In the genomic region with DNA sequence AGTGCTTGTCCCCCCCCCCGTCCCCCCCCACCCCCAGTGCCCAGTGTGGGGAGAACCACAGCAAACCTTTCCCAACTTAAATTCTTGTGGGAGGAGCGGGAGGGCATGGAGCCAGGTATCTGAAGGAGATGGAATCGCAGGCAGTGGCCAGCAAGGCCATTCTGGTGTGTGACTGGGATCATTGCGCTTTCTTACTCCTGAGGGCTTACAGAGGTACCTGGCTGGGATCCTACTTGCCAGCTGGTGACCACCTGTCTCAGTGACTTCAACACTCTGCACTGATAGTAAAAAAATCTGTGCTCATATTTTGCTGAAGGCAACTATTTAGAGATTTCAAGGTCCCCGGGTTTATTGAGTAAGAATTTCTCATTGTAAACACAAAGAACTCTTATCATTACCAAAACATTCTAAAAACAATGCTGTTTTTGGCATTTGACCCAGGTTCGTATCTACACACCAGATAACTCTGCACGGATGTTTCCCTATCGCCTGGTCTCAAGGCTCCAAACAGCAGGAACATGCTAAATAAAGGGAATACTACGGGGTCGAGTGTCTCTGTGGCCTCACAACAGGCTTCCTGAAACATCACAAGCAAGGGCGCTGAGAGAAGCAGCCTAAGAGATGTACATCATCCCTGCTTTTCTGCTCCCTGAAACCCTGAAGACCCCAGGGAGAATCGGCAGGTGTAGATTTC, we compare ENCODE assay signal across 16 mouse cellular contexts. TPM values are rescaled to one million over a fixed set of nuclear protein-coding genes. Genes with fewer than 3 reads are reported as not detected.
DNase-seq lines count a peak whose midpoint lies in the region; ATAC-seq lines count a peak whose summit lies in the region.
"Had no signal": no experiment of that assay in that cellular context is flagged by ENCODE, and none has a peak within 500 bp of the region (broad histone marks: within the 10 kb centered on the region; RNA-seq: fewer than 3 reads in every experiment).

No protein-coding gene starts in this region.

- WGBS in limb, embryonic 13.5 days: 53% methylated on average over 12 of the region's 12 CpGs
- 74% methylated on average over 12 of the region's 12 CpGs for WGBS in limb, embryonic 10.5 days
- 60% methylated on average over 12 of the region's 12 CpGs for whole genome bisulfite sequencing in kidney, embryonic 16.5 days
- WGBS in midbrain, embryonic 15.5 days: 57% methylated on average over 12 of the region's 12 CpGs

- 0 out of 2 replicates have a peak overlapping the region, but pooled peaks have one; percentile 15 for H3K27ac ChIP-seq in limb, embryonic 13.5 days
- H3K27ac ChIP-seq in limb, embryonic 10.5 days: no peak overlapping the region
- H3K27ac ChIP-seq in kidney, embryonic 16.5 days (ENCODE audit: low read length): no peak overlapping the region
- no peak overlapping the region for H3K27ac ChIP-seq in midbrain, embryonic 15.5 days
- H3K27ac ChIP-seq: hindbrain, embryonic 15.5 days; liver, embryonic 13.5 days; neural tube, embryonic 15.5 days had no signal

- no peak overlapping the region for H3K4me2 ChIP-seq in limb, embryonic 13.5 days (replicated peaks)
- no peak overlapping the region for H3K4me2 ChIP-seq in kidney, embryonic 16.5 days (replicated peaks; ENCODE audit: low read depth, low read length)
- no peak overlapping the region for H3K4me2 ChIP-seq in midbrain, embryonic 15.5 days
- H3K4me2 ChIP-seq: hindbrain, embryonic 15.5 days; liver, embryonic 13.5 days; neural tube, embryonic 15.5 days had no signal

- no peaks in the 10 kb centered on the region for H3K36me3 ChIP-seq in limb, embryonic 13.5 days
- no peaks in the 10 kb centered on the region for H3K36me3 ChIP-seq in limb, embryonic 10.5 days
- no peaks in the 10 kb centered on the region for H3K36me3 ChIP-seq in kidney, embryonic 16.5 days (ENCODE audit: insufficient read depth, low read length)
- H3K36me3 ChIP-seq in midbrain, embryonic 15.5 days (replicated peaks): no peaks in the 10 kb centered on the region
- H3K36me3 ChIP-seq: hindbrain, embryonic 15.5 days; liver, embryonic 13.5 days; neural tube, embryonic 15.5 days had no signal

- peaks cover 29% of the 10 kb centered on the region for H3K4me1 ChIP-seq in limb, embryonic 13.5 days
- no peaks in the 10 kb centered on the region for H3K4me1 ChIP-seq in limb, embryonic 10.5 days
- no peaks in the 10 kb centered on the region for H3K4me1 ChIP-seq in kidney, embryonic 16.5 days (ENCODE audit: insufficient read depth, low read length)
- H3K4me1 ChIP-seq in midbrain, embryonic 15.5 days: peaks cover 5% of the 10 kb centered on the region; the same call in 1 of the 2 replicates
- H3K4me1 ChIP-seq: liver, embryonic 13.5 days had no signal

- peak; percentile 42; the same call in 1 of the 2 replicates for ATAC-seq in cerebellum, adult (ENCODE audit: insufficient number of reproducible peaks, low FRiP score, low TSS enrichment)
- no peak for ATAC-seq in limb, embryonic 13.5 days (ENCODE audit: low FRiP score, low read depth)
- no peak for ATAC-seq in kidney, embryonic 16.5 days (ENCODE audit: low FRiP score, low TSS enrichment)
- ATAC-seq in midbrain, embryonic 15.5 days (replicated peaks): no peak
- ATAC-seq: forebrain, postnatal 0 days had no signal

- H3K9me3 ChIP-seq in limb, embryonic 13.5 days: peaks cover 3% of the 10 kb centered on the region; the same call in 1 of the 2 replicates
- H3K9me3 ChIP-seq in limb, embryonic 10.5 days (replicated peaks): no peaks in the 10 kb centered on the region
- no peaks in the 10 kb centered on the region for H3K9me3 ChIP-seq in kidney, embryonic 16.5 days (ENCODE audit: low read length)
- H3K9me3 ChIP-seq in midbrain, embryonic 15.5 days: no peaks in the 10 kb centered on the region
- H3K9me3 ChIP-seq: hindbrain, embryonic 15.5 days; liver, embryonic 13.5 days; neural tube, embryonic 15.5 days had no signal

- no peak overlapping the region for H3K4me3 ChIP-seq in limb, embryonic 13.5 days
- H3K4me3 ChIP-seq in limb, embryonic 10.5 days: no peak overlapping the region
- no peak overlapping the region for H3K4me3 ChIP-seq in kidney, embryonic 16.5 days (ENCODE audit: low read length)
- H3K4me3 ChIP-seq in midbrain, embryonic 15.5 days: no peak overlapping the region
- H3K4me3 ChIP-seq: hindbrain, embryonic 15.5 days; liver, embryonic 13.5 days; neural tube, embryonic 15.5 days had no signal

- H3K27me3 ChIP-seq in limb, embryonic 13.5 days: no peaks in the 10 kb centered on the region
- H3K27me3 ChIP-seq in limb, embryonic 10.5 days (ENCODE audit: low read depth, poor library complexity, severe bottlenecking): no peaks in the 10 kb centered on the region
- no peaks in the 10 kb centered on the region for H3K27me3 ChIP-seq in kidney, embryonic 16.5 days (ENCODE audit: insufficient read depth, low read length)
- no peaks in the 10 kb centered on the region for H3K27me3 ChIP-seq in midbrain, embryonic 15.5 days (replicated peaks)
- H3K27me3 ChIP-seq: hindbrain, embryonic 15.5 days; liver, embryonic 13.5 days; neural tube, embryonic 15.5 days had no signal

- no peak for DNase-seq in cerebellum, postnatal 4 days (ENCODE audit: low spot score in 2 of 2)
- no peak for DNase-seq in limb, embryonic 10.5 days (ENCODE audit: low spot score)
- peak; percentile 19 for DNase-seq in cerebellum, adult 11-12 months
- peak; percentile 43 to 49 for DNase-seq in cerebellum, postnatal 36 days
- DNase-seq: forebrain, postnatal 0 days; kidney, adult 11 months; kidney, postnatal 14 days; liver, embryonic 13.5 days; lung, postnatal 10 days; right cerebral cortex, postnatal 14 days had no signal

- no peak overlapping the region for H3K9ac ChIP-seq in limb, embryonic 13.5 days
- no peak overlapping the region for H3K9ac ChIP-seq in kidney, embryonic 16.5 days (replicated peaks; ENCODE audit: low read length)
- H3K9ac ChIP-seq in midbrain, embryonic 15.5 days: no peak overlapping the region
- H3K9ac ChIP-seq: forebrain, postnatal 0 days; hindbrain, embryonic 15.5 days; liver, embryonic 13.5 days; neural tube, embryonic 15.5 days had no signal

RNA-seq across cellular contexts. Expression of gene Bmp2, which starts 39.8 kb away (rescaled TPM):
- polyA plus RNA-seq in limb, embryonic 13.5 days (2015; fragmentation: Nextera tagmentation; extraction: Ambion mirVana): 26.6 and 27.6 TPM in 2 replicates
- 4.0 and 7.9 TPM in 2 replicates for polyA plus RNA-seq in limb, embryonic 10.5 days (2016; fragmentation: Nextera tagmentation; extraction: Ambion mirVana)
- polyA plus RNA-seq in kidney, embryonic 16.5 days (2015; fragmentation: Nextera tagmentation; extraction: Ambion mirVana): 8.8 and 10.0 TPM in 2 replicates
- 3.5 and 4.0 TPM in 2 replicates for polyA plus RNA-seq in midbrain, embryonic 15.5 days (2015; fragmentation: Nextera tagmentation; extraction: Ambion mirVana)

Comparison
In these comparisons a context has a peak if more than half of its experiments do, and no peak if none do; other contexts are left out.
1. DNase-seq: peak in cerebellum, adult 11-12 months (single experiment) and cerebellum, postnatal 36 days (2 of 2); none in cerebellum, postnatal 4 days (0 of 2) and limb, embryonic 10.5 days (single experiment).